Mouse (Mus musculus) bone marrow macrophage, adult 2 months (primary cell): ENCODE data around the gene Nol3. TPM values are rescaled to one million over a fixed set of nuclear protein-coding genes. Genes with fewer than 3 reads are reported as not detected.
"Not testable (repeated sequence)": the region's sequence is repeated elsewhere in the genome, so short reads cannot be mapped to it uniquely, and the experiment has no call there.

Source experiments
- H3K27ac ChIP-seq: 2 replicates; pipeline ENCODE4 v1.5.1; 2012; ENCODE audit warnings: low read depth, low read length; ENCODE audit not compliant: insufficient read depth
- H3K4me1 ChIP-seq: 2 replicates; pipeline ENCODE4 v1.6.1; 2012; ENCODE audit warnings: low read length; ENCODE audit not compliant: control insufficient read depth, insufficient read depth
- H3K4me3 ChIP-seq: 2 replicates; pipeline ENCODE4 v1.5.1; 2012; ENCODE audit warnings: mild to moderate bottlenecking, low read length, moderate library complexity; ENCODE audit not compliant: insufficient read depth
- CTCF ChIP-seq: IDR thresholded peaks from 2 replicates; pipeline ENCODE4 v1.5.1; 2012; ENCODE audit warnings: low read depth, mild to moderate bottlenecking, low read length, moderate library complexity
- POLR2A ChIP-seq: IDR thresholded peaks from 2 replicates; pipeline ENCODE4 v1.6.1; 2012; ENCODE audit warnings: mild to moderate bottlenecking, low read depth, low read length, borderline replicate concordance
- polyA plus RNA-seq: library from polyadenylated mRNA; stranded (reverse); fragments of >200 nt; gene quantifications from 2 replicates; pipeline ENCODE4 v1.2.4, GENCODE M21; 2012; ENCODE audit not compliant: missing spikeins, insufficient read depth, insufficient read length

The Nol3 gene
- polyA plus RNA-seq, result 0.23 TPM in 1 of 2 replicates, not detected in the other

GRCm38 (mm10) chr8:105275840-105276239, at the start of gene Nol3:
Gene Nol3 (plus strand): TSS chr8:105276140.
- Histone ChIP-seq H3K4me3 (peak within 1 kb of the TSS; percentile 50), H3K27ac (no peak within 1 kb of the TSS), H3K4me1 (peaks cover 3% of the 10 kb centered on the region; the same call in 1 of the 2 replicates)
- TF ChIP-seq CTCF (no peak), POLR2A (no peak)

GRCm38 (mm10) chr8:105231503-105232320, 44.2 kb upstream of the Nol3 start:
- TF ChIP-seq POLR2A (no peak), CTCF (no peak)
- Histone ChIP-seq H3K4me3 (no peak overlapping the region), H3K4me1 (peaks cover 19% of the 10 kb centered on the region), H3K27ac (peak overlapping the region; percentile 67)

- not testable (repeated sequence) for H3K27ac ChIP-seq, H3K4me3 ChIP-seq
- H3K4me1 ChIP-seq, result peaks cover 15% of the 10 kb centered on the region
Observed at GRCm38 (mm10) chr8:105232321-105232693, 43.6 kb upstream of the Nol3 start.

GRCm38 (mm10) chr8:105233126-105233935, 42.6 kb upstream of the Nol3 start:
- no peak overlapping the region for H3K27ac ChIP-seq
- no peak overlapping the region for H3K4me3 ChIP-seq
- peaks cover 15% of the 10 kb centered on the region for H3K4me1 ChIP-seq
- TF ChIP-seq CTCF (no peak), POLR2A (no peak)

GRCm38 (mm10) chr8:105235206-105235605, 40.7 kb upstream of the Nol3 start:
- TF ChIP-seq POLR2A, result no peak
- TF ChIP-seq CTCF, result no peak

GRCm38 (mm10) chr8:105237442-105238142, 38.3 kb upstream of the Nol3 start:
- H3K4me1 ChIP-seq, result no peaks in the 10 kb centered on the region; the same call in none of the 2 replicates
- H3K4me3 ChIP-seq, result no peak overlapping the region
- TF ChIP-seq POLR2A (no peak), CTCF (no peak)
- no peak overlapping the region for H3K27ac ChIP-seq

More at GRCm38 (mm10) chr8:105235206-105235605, 40.7 kb upstream of the Nol3 start:
- peaks cover 13% of the 10 kb centered on the region for H3K4me1 ChIP-seq
- H3K4me3 ChIP-seq, result no peak overlapping the region
- H3K27ac ChIP-seq, result no peak overlapping the region

GRCm38 (mm10) chr8:105241016-105241415, 34.9 kb upstream of the Nol3 start:
- TF ChIP-seq CTCF, result no peak
- TF ChIP-seq POLR2A, result no peak

GRCm38 (mm10) chr8:105251954-105252353, 24.0 kb upstream of the Nol3 start:
- no peak overlapping the region for H3K4me3 ChIP-seq
- H3K27ac ChIP-seq, result no peak overlapping the region
- no peaks in the 10 kb centered on the region for H3K4me1 ChIP-seq
- TF ChIP-seq POLR2A (no peak), CTCF (no peak)

More at GRCm38 (mm10) chr8:105241016-105241415, 34.9 kb upstream of the Nol3 start:
- Histone ChIP-seq H3K27ac (no peak overlapping the region), H3K4me1 (no peaks in the 10 kb centered on the region; the same call in 1 of the 2 replicates), H3K4me3 (no peak overlapping the region)

- TF ChIP-seq POLR2A (no peak), CTCF (no peak)
- Histone ChIP-seq H3K4me3 (no peak overlapping the region), H3K4me1 (no peaks in the 10 kb centered on the region), H3K27ac (no peak overlapping the region)
Observed at GRCm38 (mm10) chr8:105252680-105253537, 23.0 kb upstream of the Nol3 start.
